Mouse (Mus musculus) brain, embryonic 18.5 days (tissue): ENCODE measurements around the gene Nat9.

Experiments used
- DNase-seq: peaks from one replicate; pipeline ENCODE4 v3.0.0-alpha.2; 2012; ENCODE audit warnings: low read depth, low spot score

Nat9 gene

GRCm38 (mm10) chr11:115177559-115178195 is 10.0 kb downstream of the Nat9 start:
- DNase-seq: no peak

- DNase-seq: no peak
Observed at GRCm38 (mm10) chr11:115176399-115177190, 11.1 kb downstream of the Nat9 start.

- no peak for DNase-seq
Observed at GRCm38 (mm10) chr11:115173549-115174339, 13.9 kb downstream of the Nat9 start.

- DNase-seq: no peak
Observed at GRCm38 (mm10) chr11:115172825-115173287, 14.8 kb downstream of the Nat9 start.

- DNase-seq: no peak
Observed at GRCm38 (mm10) chr11:115171125-115171524, 16.5 kb downstream of the Nat9 start.

GRCm38 (mm10) chr11:115169430-115169829 is 18.2 kb downstream of the Nat9 start:
- no peak for DNase-seq

- no peak for DNase-seq
Observed at GRCm38 (mm10) chr11:115167631-115168249, 19.9 kb downstream of the Nat9 start.

GRCm38 (mm10) chr11:115166776-115167175 is 20.9 kb downstream of the Nat9 start:
- DNase-seq: no peak

GRCm38 (mm10) chr11:115164976-115165374 is 22.7 kb downstream of the Nat9 start:
- DNase-seq: no peak

- DNase-seq: no peak
Observed at GRCm38 (mm10) chr11:115164341-115164975, 23.2 kb downstream of the Nat9 start.

GRCm38 (mm10) chr11:115163568-115164150 is 24.0 kb downstream of the Nat9 start:
- no peak for DNase-seq

- DNase-seq: peak; percentile 76
Observed at GRCm38 (mm10) chr11:115162832-115163480, 24.7 kb downstream of the Nat9 start, which contains the start of gene Slc9a3r1. Gene Slc9a3r1, plus strand, starts transcription at chr11:115163341.

- DNase-seq: no peak
Observed at GRCm38 (mm10) chr11:115162205-115162601, 25.5 kb downstream of the Nat9 start.

GRCm38 (mm10) chr11:115161578-115162204 is 26.0 kb downstream of the Nat9 start:
- no peak for DNase-seq

GRCm38 (mm10) chr11:115160883-115161577 is 26.6 kb downstream of the Nat9 start:
- no peak for DNase-seq

GRCm38 (mm10) chr11:115160016-115160797 is 27.5 kb downstream of the Nat9 start:
- DNase-seq: no peak

GRCm38 (mm10) chr11:115157933-115158719 is 29.5 kb downstream of the Nat9 start:
- no peak for DNase-seq
